Mouse (Mus musculus) heart, embryonic 14.5 days (tissue): Measurements from ENCODE around the gene Ywhab. TPM values are rescaled to one million over a fixed set of nuclear protein-coding genes. Genes with fewer than 3 reads are reported as not detected.

Experiments
- ATAC-seq: fragments of 200-750 bp; cut with Nextera tagmentation; 2 replicates; pipeline ENCODE4 v1.8.0; 2017; ENCODE audit warnings: low read depth, moderate TSS enrichment; ENCODE audit not compliant: insufficient number of reproducible peaks, insufficient read depth, low FRiP score
- H3K27ac ChIP-seq, 2 experiments: fragments of 200-500 bp in 1 of 2; fragments of 300-500 bp in 1 of 2; sonication (generic) in 1 of 2; replicated peaks in 1 of 2; 2 replicates each; pipeline ENCODE4 v1.5.1; 2012 to 2014; ENCODE audit warnings: low read depth in 2 of 2, low read length in 2 of 2, control low read depth in 1 of 2, mild to moderate bottlenecking in 1 of 2, mixed read lengths in 1 of 2; ENCODE audit not compliant: control insufficient read depth in 1 of 2, insufficient read depth in 1 of 2
- H3K27me3 ChIP-seq: fragments of 300-500 bp; sonication (generic); 2 replicates; pipeline ENCODE4 v1.6.1; 2014; ENCODE audit warnings: mild to moderate bottlenecking, low read length, control low read depth; ENCODE audit not compliant: control insufficient read depth, insufficient read depth
- H3K36me3 ChIP-seq: fragments of 300-500 bp; sonication (generic); 2 replicates; pipeline ENCODE4 v1.6.1; 2014; ENCODE audit warnings: mild to moderate bottlenecking, control low read depth, low read length, mixed read lengths; ENCODE audit not compliant: control insufficient read depth, insufficient read depth
- H3K4me1 ChIP-seq, 2 experiments: fragments of 200-500 bp in 1 of 2; fragments of 300-500 bp in 1 of 2; sonication (generic) in 1 of 2; 2 replicates each; pipeline ENCODE4 v1.6.1; 2012 to 2014; ENCODE audit warnings: low read length in 2 of 2, control low read depth in 1 of 2, mixed read lengths in 1 of 2; ENCODE audit not compliant: control insufficient read depth in 2 of 2, insufficient read depth in 2 of 2
- H3K4me2 ChIP-seq: fragments of 300-500 bp; sonication (generic); 2 replicates; pipeline ENCODE4 v1.6.1; 2014; ENCODE audit warnings: mild to moderate bottlenecking, low read length
- H3K4me3 ChIP-seq, 2 experiments: fragments of 200-500 bp in 1 of 2; fragments of 300-500 bp in 1 of 2; sonication (generic) in 1 of 2; 2 replicates each; pipeline ENCODE4 v1.5.1; 2012 to 2014; ENCODE audit warnings: low read length in 2 of 2, mild to moderate bottlenecking in 2 of 2, control low read depth in 1 of 2, low read depth in 1 of 2, moderate library complexity in 1 of 2; ENCODE audit not compliant: control insufficient read depth in 1 of 2, insufficient read depth in 1 of 2
- H3K9ac ChIP-seq: fragments of 300-500 bp; sonication (generic); 2 replicates; pipeline ENCODE4 v1.6.1; 2014; ENCODE audit warnings: mild to moderate bottlenecking, low read length
- H3K9me3 ChIP-seq: fragments of 300-500 bp; sonication (generic); 2 replicates; pipeline ENCODE4 v1.6.1; 2016; ENCODE audit warnings: low read length, control low read depth; ENCODE audit not compliant: control insufficient read depth
- WGBS: fragments of 180-500 bp; shearing (Covaris S2); extraction: QIAGEN DNeasy Blood & Tissue Kit; methylation state at CpG from one replicate; pipeline ENCODE4 v1.1.7; 2014; 5-methylcytosine and 5-hydroxymethylcytosine counted together
- polyA plus RNA-seq: library from polyadenylated mRNA; unstranded; fragments of >200 nt; fragmentation: Nextera tagmentation; extraction: Ambion mirVana; gene quantifications from 2 replicates; pipeline ENCODE4 v1.2.1, GENCODE M21; 2014

The Ywhab gene
- polyA plus RNA-seq, 1 experiment from 2014 or later, result 211 TPM

GRCm38 (mm10) chr2:164025150-164025549 is 30.4 kb downstream of the Ywhab start, which contains the start of gene Pabpc1l:
Gene Pabpc1l (plus strand): TSS chr2:164025450.
- H3K9me3 ChIP-seq, result no peaks in the 10 kb centered on the region
- 83% methylated on average over 16 of the region's 16 CpGs for WGBS
- no peaks in the 10 kb centered on the region; the same call in 1 of the 2 replicates for H3K36me3 ChIP-seq
- H3K4me1 ChIP-seq, result peaks cover 4 to 7% of the 10 kb centered on the region in 2 experiments; a peak in 3 of 4 replicates
- H3K27ac ChIP-seq, result no peak within 1 kb of the TSS
- H3K4me2 ChIP-seq, result no peak within 1 kb of the TSS
- no peaks in the 10 kb centered on the region for H3K27me3 ChIP-seq
- H3K4me3 ChIP-seq, result no peak within 1 kb of the TSS
- H3K9ac ChIP-seq, result no peak within 1 kb of the TSS
- no peak for ATAC-seq

- H3K36me3 ChIP-seq, result no peaks in the 10 kb centered on the region
- no peak overlapping the region for H3K4me3 ChIP-seq
- peaks cover 4 to 7% of the 10 kb centered on the region in 2 experiments; a peak in 3 of 4 replicates for H3K4me1 ChIP-seq
- no peak overlapping the region for H3K4me2 ChIP-seq
- peaks cover 4% of the 10 kb centered on the region; the same call in 1 of the 2 replicates for H3K9me3 ChIP-seq
- H3K27ac ChIP-seq, result no peak overlapping the region
- no peak for ATAC-seq
- H3K27me3 ChIP-seq, result no peaks in the 10 kb centered on the region
- H3K9ac ChIP-seq, result no peak overlapping the region
- WGBS, result 67% methylated on average over 10 of the region's 10 CpGs
Observed at GRCm38 (mm10) chr2:164031147-164031546, 36.4 kb downstream of the Ywhab start.

GRCm38 (mm10) chr2:164032973-164033372 is 38.2 kb downstream of the Ywhab start:
- H3K27me3 ChIP-seq, result no peaks in the 10 kb centered on the region
- no peak for ATAC-seq
- 94% methylated on average over 3 of the region's 3 CpGs for WGBS

GRCm38 (mm10) chr2:164036520-164037019 is 41.8 kb downstream of the Ywhab start:
- H3K27me3 ChIP-seq, result no peaks in the 10 kb centered on the region
- no peak overlapping the region for H3K4me3 ChIP-seq
- peak; percentile 68 for ATAC-seq
- no peaks in the 10 kb centered on the region for H3K36me3 ChIP-seq
- H3K4me2 ChIP-seq, result peak overlapping the region; percentile 8; the same call in 1 of the 2 replicates
- peaks cover 4% of the 10 kb centered on the region; the same call in 1 of the 2 replicates for H3K9me3 ChIP-seq
- H3K9ac ChIP-seq, result no peak overlapping the region
- H3K4me1 ChIP-seq, result peaks cover 7 to 8% of the 10 kb centered on the region in 2 experiments; a peak in 3 of 4 replicates
- no peak overlapping the region for H3K27ac ChIP-seq
- WGBS, result 21% methylated on average over 10 of the region's 10 CpGs

More at GRCm38 (mm10) chr2:164032973-164033372, 38.2 kb downstream of the Ywhab start:
- H3K4me2 ChIP-seq, result no peak overlapping the region
- H3K9me3 ChIP-seq, result peaks cover 4% of the 10 kb centered on the region; the same call in 1 of the 2 replicates
- H3K9ac ChIP-seq, result no peak overlapping the region
- H3K36me3 ChIP-seq, result no peaks in the 10 kb centered on the region
- H3K27ac ChIP-seq, result no peak overlapping the region
- H3K4me1 ChIP-seq, result peaks cover 7 to 8% of the 10 kb centered on the region in 2 experiments; a peak in 3 of 4 replicates
- no peak overlapping the region for H3K4me3 ChIP-seq

- ATAC-seq, result no peak
- Histone ChIP-seq H3K4me3 (no peak overlapping the region), H3K4me1 (peaks cover 7 to 8% of the 10 kb centered on the region in 2 experiments; a peak in 3 of 4 replicates), H3K27ac (no peak overlapping the region), H3K36me3 (no peaks in the 10 kb centered on the region), H3K27me3 (no peaks in the 10 kb centered on the region), H3K4me2 (no peak overlapping the region), H3K9ac (no peak overlapping the region), H3K9me3 (no peaks in the 10 kb centered on the region)
- WGBS, result 90% methylated on average over 1 of the region's 1 CpGs
Observed at GRCm38 (mm10) chr2:164038407-164039028, 43.8 kb downstream of the Ywhab start.

- H3K36me3 ChIP-seq, result no peaks in the 10 kb centered on the region
- H3K9me3 ChIP-seq, result no peaks in the 10 kb centered on the region
- H3K4me1 ChIP-seq, result peaks cover 7 to 8% of the 10 kb centered on the region in 2 experiments; a peak in 3 of 4 replicates
- no peak overlapping the region for H3K9ac ChIP-seq
- no peak overlapping the region for H3K4me2 ChIP-seq
- H3K27ac ChIP-seq, result no peak overlapping the region
- no peak overlapping the region for H3K4me3 ChIP-seq
- peaks cover 6% of the 10 kb centered on the region; the same call in 1 of the 2 replicates for H3K27me3 ChIP-seq
- 91% methylated on average over 6 of the region's 6 CpGs for WGBS
- no peak for ATAC-seq
Observed at GRCm38 (mm10) chr2:164040949-164041348, 46.2 kb downstream of the Ywhab start.

GRCm38 (mm10) chr2:164041523-164041922 is 46.8 kb downstream of the Ywhab start:
- no peaks in the 10 kb centered on the region for H3K36me3 ChIP-seq
- H3K4me3 ChIP-seq, result no peak overlapping the region
- no peak overlapping the region for H3K27ac ChIP-seq
- 88% methylated on average over 2 of the region's 2 CpGs for WGBS
- no peaks in the 10 kb centered on the region for H3K9me3 ChIP-seq
- no peak for ATAC-seq
- H3K4me2 ChIP-seq, result no peak overlapping the region
- no peak overlapping the region for H3K9ac ChIP-seq
- H3K27me3 ChIP-seq, result peaks cover 6% of the 10 kb centered on the region; the same call in 1 of the 2 replicates
- peaks cover 5 to 7% of the 10 kb centered on the region in 2 experiments; a peak in 3 of 4 replicates for H3K4me1 ChIP-seq
